Mouse (Mus musculus): ENCODE results near the gene Prdx6b.

The Prdx6b gene

DNA sequence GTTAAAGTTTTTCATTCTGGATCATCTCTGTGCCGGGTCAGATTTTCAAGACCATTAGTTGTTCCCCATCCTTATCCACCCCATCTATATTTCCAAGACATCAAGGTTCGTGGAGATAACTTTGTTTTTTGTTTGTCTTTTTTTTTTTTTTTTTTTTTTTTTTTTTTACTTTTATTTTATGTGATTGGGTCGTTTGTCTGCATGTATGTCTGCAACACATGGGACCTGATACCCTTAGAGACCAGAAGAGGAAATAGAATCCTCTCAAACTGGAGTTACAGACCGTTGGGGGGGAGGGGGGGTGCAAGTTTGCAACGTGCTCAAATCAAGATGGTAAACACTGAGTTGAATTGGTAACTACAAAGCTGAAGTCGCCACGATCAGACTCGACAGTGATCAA, at the start of gene Prdx6b:
TSS of gene Prdx6b (plus strand) at position 301 of the 400 bp plus-strand sequence.
- DNase-seq (ENCODE audit: low read depth, low spot score) = no peak

DNA sequence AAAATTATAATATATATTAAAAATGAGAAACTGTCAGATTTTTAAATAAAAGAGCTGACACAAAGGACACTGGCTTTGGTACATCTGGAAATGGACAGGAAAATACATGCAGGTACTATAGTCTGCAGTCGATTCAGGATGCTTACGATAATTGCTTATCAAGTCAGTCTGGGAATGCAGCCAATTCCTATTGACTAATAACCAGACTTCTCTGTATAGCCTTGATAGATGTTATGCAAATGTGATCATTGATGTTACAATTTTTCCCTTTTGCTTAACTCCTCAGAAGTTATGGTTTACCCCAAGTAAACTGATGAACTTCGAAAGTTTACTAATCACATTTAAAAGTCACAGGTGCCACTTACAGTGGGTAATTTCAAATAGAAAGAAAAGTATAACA, 44.8 kb upstream of the Prdx6b start:
- DNase-seq (ENCODE audit: low read depth, low spot score) = no peak

DNA sequence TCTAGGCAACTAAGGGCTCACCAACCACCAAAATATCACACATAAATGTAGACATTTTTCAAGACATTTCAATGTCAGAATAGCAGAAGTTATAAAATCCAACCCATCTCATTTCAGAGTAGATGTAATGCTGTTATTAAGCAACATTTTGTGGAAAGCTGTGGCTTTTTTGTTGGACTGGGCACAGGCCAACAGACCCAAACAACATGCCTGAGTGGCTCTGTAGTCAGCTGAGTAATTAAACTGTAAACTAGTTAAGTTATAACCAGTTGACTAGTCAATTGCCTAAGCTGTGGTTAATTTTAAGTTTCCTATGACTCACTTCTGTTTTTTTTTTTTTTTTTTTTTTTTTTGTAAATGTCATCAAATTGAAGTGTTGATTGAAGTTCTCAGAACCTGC, 44.4 kb upstream of the Prdx6b start:
- no peak for DNase-seq (ENCODE audit: low read depth, low spot score)

DNA sequence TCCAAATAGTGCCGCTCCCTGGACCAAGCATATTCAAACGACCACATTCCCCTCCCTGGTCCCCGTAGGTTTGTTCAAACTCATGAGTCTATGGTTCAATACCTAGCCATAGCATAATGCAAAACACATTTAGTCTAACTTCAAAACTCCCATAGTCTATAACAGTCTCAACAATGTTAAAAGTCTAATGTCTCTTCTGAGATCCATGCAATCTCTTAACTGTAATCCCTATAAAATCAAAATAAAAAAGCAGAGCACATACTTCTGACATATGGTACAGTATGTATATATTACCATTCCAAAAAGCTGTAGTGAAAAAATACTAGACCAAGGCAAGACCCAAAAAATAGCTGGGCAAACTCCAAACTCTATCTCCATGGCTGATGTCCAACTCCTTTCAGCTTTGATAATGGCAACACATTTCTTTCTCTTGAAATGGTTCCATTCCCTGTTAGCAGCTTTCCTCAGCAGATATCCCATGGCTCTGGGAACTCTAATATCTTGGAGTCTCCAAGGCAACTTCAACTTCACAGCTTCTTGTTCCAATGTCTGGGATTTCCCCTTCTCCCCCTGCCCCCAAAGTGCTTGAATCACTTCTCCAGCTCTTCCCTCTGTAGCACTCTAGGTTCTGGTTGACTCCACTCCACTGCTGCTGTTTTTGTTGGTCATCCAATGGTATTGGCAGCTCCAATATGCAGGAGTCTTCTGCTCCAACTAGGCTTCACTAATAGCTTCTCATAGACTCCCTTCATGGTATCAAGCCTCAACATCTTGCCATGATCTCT, 32.2 kb upstream of the Prdx6b start:
- no peak for DNase-seq (ENCODE audit: low read depth, low spot score)

DNA sequence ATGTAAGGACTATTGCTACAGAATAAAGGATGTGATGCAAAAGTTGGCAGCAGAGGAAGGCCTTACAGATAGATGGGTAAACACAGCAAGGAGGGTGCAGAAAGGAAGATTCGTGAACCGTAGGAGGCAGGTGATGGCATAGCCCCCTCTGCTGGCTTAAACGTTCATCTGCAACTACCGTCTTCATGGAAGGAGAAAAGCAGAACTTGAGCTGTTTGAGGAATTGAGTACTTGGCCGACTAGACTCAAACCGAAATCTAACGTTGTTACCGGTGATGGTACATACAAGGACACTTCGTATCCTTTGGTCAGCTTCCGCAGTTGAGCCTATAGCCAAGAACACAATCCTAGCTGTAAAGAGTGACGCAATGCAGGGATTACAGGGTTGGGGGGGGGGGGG, 25.4 kb upstream of the Prdx6b start:
- DNase-seq (ENCODE audit: low read depth, low spot score) = peak; percentile 74

DNA sequence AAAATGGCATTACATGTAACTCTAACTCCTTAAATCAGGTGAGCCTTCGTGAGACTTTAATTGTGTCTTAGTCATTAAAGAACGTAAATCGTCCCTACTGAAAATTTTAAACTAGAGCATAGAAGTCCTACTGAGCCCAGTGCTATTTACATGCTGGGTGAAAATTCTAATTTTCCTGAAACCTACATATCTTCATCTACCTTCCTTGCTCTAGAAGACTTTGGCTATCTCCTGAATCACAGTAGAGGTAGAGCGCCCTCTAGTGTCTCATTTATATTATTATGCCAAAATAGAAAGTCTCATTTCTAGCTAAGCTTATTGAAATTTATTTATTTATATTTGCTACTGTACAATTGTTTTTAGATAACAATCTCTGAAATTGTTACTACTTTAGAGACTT, 24.2 kb upstream of the Prdx6b start:
- peak; percentile 44 for DNase-seq (ENCODE audit: low read depth, low spot score)

DNA sequence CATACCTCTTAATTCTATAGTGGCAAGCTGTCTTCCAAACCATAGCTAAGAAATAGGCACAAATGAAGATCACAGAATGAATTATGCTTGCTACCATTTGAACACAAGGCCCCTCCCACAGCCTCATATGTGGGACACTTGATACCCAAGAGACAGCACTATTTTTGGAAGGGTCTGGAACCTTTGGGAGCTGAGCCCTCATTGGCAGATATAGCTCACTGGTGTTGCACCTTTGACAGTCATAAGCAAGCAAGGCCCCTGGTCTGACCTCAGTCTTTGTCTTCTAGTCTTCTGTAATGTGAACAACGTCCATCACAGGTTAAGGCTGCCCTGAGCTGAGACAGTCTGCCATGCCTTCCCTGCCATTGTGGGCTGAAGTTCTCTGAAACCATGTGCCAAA, 20.8 kb upstream of the Prdx6b start:
- no peak for DNase-seq (ENCODE audit: low read depth, low spot score)

DNA sequence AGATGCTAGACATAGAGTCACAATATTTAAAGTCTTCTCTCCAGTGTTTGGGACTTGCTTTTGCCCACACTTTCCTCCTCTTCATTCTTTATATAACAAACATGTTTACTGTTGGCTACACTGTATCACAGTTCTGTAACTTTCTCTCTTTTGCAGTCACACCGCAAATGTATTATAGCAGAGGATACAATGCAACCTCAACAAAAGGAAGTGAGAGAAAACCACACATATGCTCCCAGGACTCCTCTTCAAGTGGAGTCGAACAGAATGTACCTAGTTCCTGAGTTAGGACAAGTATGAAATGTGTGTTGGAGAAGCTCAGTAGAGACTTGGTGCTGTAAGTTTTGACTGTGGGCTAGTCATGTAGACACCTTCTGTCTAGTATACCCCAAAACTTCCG, 19.2 kb upstream of the Prdx6b start:
- no peak for DNase-seq (ENCODE audit: low read depth, low spot score)

DNA sequence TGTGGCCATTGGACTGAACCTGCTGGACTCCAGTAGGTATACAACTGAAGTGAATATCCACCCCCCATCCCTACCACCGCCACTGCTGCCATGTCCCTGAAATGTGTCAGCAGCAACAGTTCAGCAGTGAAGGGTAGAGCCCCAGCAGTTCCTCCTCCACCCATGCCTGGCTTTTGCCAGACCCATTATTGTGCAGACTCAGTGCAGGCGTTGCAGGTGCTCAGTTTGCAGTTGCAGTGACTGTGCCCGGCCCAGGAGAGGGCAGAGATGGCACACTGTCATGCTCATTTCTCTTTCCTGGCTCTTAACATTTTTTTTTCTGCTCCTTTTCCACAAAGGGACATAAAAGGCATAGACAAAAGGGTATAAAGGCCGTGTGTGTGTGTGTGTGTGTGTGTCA, 18.5 kb upstream of the Prdx6b start:
- no peak for DNase-seq (ENCODE audit: low read depth, low spot score)

DNA sequence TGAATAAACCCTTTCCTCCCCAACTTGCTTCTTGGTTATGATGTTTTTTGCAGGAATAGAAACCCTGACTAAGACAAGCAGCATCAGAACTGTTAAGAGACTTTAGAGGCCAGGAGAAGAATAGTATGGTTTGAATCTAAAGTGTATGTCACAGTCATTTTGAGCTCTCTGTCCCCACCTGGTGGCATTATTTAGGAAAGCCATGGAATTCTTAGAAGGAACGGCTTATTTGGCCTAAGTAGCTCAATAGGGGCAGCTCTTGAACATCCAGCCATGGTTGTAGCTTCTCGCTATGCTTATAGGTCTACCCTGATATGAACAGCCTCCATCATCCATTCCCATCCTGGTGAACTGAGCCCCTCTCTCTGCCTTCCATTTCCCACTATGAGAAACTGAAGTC, 17.1 kb upstream of the Prdx6b start:
- peak; percentile 58 for DNase-seq (ENCODE audit: low read depth, low spot score)

DNA sequence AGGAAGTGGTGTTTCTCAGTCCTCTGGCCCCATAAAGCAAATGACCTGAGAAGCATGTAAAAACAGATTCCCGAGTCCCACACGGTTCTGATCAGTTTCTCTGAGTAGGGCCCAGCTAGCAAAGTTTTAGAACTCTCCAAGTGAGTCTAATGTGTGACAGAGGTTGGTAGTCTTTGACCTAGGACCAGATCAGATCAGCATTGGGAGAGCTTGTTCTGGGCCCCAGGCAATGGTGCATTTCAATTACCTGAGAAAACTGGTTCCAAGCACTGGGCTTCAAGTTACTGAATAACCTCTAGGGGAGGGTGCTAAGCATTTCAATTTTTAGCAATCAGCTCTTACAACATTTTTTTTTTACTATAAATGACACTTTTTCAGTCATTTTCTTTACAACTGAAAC, 10.1 kb upstream of the Prdx6b start:
- DNase-seq (ENCODE audit: low read depth, low spot score) = no peak

DNA sequence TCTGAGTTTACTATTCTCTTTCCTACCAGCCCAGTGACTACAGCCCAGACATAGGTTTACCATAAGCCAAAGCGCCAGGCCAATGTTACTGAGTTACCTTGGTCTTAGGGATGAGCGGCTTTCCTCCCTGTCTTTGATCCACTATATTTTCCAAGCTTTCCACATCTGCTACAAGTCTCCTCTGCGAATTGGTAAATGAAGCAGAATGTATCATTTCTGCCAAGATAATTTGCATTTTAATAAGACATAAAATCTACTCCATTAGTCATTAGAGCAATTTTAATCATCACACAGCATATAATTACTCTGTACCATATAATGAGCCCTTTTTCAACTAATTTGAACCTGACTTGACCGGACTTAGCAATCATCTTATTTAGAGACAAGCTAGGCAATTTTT, 5.9 kb upstream of the Prdx6b start:
- DNase-seq (ENCODE audit: low read depth, low spot score) = no peak

DNA sequence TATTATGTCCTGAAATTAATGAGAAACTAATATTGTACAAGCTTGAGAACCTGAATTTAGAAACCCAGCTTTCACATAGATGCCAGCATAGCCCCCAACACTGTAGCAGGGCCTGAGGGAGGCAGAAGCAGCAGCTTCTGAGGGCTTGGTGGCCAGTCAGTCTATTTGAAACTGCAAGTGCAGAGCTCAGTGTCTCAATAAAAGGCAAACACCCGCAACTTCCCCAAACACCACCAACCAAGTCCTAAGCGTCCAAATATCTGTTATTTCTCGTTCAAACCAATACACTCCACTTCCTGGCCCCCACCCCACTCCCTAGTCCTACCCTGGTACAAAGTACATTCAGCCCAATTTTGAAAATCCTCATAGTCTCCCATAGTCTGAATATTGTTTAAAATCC, 6.1 kb downstream of the Prdx6b start:
- DNase-seq (ENCODE audit: low read depth, low spot score) = no peak

DNA sequence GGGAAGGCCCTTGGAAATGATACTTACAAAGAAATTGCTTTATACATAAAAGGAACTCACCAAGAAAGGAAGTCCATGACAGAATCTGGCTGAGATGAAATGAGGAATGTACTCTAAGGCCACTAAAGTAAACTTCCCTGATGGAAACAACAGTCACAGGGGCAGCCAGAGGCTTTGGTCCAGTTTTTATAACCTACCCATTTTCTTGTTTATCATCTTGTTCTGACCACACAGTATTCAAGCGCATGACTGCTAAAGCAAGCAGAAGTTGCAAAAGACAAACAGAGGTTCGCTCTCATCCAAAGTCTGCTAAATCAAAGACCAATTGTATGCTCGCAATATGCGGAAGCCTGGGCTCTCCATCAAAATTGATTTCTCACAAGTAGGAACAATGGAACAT, 8.5 kb downstream of the Prdx6b start:
- peak; percentile 6 for DNase-seq (ENCODE audit: low read depth, low spot score)

DNA sequence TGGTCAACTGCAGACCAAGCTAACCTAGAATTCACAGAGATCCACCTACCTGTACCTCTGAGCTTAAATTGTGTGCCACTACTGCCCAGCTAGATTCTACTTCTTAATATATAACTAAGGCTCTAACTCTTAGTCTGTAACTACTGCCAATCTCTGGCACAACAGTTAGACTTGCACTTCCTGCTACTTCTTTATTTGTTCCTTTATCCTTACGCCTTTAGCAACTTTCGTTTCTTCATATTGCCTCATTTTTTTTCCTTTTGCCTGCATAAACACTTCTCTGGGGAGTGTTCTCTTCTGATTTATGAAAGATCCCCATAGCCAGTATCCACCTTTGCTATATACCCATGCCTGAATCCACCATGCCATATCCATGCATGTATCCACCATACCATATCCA, 11.7 kb downstream of the Prdx6b start:
- DNase-seq (ENCODE audit: low read depth, low spot score) = no peak

DNA sequence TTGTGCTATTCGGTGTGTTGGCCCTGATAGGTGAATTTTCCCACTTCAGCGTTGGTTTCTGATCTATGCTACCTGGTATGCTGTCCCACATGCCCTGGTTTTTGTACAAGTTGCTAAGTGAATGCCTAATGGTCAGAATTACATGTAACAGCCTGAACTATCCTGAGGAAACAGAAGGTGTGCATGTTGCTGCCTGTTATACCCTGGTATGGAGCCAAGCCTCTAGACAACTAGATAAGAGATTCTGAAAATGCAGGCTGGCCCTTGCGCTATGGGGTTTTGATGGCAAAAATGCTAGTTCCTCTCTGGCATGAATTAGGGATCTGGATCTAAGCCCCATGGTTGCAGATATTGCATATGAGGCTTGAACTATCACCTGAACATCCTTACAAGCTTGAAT, 15.4 kb downstream of the Prdx6b start:
- no peak for DNase-seq (ENCODE audit: low read depth, low spot score)

DNA sequence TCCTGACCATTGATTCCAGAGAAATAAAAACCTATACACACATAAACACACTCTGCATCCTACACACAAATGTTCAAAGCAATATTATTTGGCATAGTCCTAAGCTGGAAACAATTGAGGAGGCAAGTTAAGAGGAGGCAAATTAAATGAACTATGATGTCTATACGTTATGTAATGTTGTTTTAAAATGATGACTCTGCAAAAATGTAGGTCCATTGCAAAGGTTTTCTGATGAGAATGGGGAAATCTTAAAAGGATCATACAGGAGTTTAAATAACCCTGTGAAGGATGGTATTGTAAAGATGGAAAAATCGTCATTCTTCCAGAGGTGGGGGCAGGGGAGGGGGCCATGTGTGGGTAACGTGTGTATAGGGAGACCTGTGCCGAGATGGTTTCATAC, 17.5 kb downstream of the Prdx6b start:
- no peak for DNase-seq (ENCODE audit: low read depth, low spot score)

DNA sequence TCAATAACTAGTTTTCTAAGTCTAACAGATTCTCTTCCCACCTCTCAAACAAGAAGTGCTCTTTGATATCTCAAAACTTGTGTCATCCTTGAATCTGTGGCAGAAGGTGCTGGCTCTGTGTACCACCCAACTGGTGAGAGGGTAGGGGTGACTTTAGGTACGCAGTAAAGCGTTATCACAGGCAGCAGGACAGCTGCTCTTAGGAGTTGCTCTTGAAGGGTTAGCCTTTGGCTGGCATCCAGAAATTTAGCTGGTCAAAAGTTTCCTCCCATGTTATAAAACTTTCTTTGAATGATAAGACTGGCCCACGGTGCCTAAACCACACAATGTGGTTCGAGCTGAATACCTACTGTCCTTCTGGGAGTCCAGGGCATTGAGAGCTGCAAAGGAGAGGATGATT, 18.5 kb downstream of the Prdx6b start:
- DNase-seq (ENCODE audit: low read depth, low spot score) = no peak

DNA sequence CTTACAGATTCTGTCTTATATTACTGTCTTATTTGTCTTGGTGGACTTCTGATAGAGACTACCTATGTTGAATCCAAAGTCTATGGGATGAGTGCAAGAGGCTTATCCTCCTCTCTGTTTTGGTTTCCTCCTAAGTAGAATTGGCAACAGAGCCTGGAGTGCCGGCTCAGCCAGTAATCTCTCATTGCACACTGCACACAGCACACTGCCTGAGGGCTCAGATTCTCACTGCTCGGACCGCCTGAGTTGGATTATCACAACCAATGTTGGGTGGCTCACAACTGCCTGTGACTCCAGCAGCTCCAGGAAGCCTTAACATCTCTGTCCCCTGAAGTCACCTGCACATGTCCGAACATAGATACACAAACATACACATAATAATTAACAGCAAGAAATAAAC, 19.1 kb downstream of the Prdx6b start:
- no peak for DNase-seq (ENCODE audit: low read depth, low spot score)

DNA sequence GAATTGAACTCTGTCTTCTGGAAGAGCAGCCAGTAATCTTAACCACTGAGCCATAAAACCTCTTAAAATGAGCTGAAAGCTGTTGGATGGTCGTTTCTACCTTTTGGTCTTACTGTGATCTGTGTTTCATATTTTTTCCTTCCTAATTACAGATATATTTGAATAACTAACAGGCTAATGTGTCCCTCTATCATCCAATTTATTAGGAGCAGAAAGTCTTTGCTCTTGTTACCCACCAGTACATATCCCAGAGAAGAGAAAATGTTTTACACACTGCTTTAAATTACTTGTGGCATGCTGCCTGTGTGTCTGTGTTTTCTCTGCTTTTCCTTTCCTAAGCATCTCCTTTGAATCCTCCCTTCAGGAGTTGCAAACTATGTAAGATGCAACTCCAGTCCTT, 21.9 kb downstream of the Prdx6b start:
- no peak for DNase-seq (ENCODE audit: low read depth, low spot score)

DNA sequence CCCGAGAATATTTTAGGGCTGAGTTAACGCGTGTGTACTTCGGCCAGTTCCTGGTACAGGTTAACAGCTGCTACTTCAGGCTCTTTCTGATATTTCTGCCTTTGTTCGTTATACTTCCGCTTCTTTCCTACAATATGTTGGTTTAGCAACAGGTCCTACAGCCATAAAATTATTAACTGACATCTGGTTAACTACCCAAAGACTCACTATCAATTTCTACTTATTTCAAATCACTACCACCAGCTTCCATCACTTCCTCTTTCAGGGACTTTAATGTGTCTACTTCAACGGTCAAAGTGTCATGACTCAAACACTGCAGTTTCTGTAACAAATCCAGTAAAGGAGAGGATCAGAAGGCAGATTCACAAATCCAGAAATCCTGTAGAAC, 22.6 kb downstream of the Prdx6b start:
- DNase-seq (ENCODE audit: low read depth, low spot score) = no peak

DNA sequence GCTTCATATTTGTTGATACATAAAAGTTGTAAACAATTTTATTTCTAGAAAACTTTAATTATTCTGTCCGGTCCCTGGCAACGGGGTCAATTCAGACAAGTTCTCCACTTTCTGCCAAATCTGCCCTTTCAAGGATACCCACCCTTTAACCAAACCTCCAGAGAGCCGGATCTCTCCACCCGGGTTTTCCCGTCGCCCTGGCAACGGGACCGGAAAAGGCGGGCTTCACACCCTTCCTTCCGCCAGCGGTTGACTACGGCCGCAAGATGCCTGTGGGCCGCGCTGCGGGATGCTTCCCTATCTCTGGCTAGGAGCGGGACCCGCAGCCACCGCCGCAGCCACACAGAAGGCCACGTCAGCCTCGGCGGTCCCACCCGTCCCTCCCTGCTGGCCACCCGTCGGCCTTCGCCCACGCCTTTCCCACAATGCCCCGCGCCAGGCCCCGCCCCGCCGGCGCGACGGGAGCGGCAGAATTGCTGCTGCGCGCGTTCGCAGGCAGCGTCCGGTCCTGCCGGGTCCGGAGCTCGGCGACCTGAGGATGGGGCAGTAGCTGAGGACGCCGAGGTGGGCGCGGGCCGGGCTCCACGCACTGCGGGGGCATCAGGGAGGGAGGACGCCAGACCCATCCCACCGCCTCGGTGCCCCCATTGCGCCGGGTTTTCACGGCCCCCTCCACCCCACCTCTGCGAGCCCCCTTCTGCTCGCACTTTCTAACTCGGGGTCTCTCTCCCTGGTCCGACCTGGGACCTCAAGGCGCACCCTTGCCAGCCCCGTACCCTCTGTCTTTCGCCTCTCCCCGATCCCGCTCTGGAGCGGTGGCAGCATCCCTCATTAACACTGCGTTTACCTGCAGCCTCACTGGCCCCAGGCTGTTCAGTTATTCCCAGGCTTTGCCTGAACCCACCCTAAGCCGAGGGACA, 23.2 kb downstream of the Prdx6b start, which contains the start of gene Dnajc10:
TSS of gene Dnajc10 (plus strand) at position 225 of the 920 bp plus-strand sequence.
- peak; percentile 92 for DNase-seq (ENCODE audit: low read depth, low spot score)

DNA sequence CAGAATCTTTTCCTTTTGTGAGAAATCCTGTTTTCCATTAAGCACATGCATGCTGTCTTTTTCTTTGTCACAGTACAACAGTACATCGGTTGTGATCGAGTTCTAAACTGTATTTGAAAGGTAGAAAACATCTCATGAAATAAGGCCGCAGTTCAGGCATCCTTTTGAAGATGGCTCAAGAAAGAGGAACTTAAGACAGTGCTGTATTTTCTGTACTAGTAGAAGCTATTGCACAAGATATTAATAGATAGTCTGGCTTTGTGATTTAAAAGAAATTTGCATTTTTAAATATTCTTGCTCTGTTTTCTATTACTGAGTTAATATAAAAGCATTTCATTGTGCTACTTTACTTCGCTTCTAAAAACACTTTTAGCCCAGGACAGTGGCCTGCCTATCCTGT, 30.6 kb downstream of the Prdx6b start:
- no peak for DNase-seq (ENCODE audit: low read depth, low spot score)

Data from mesoderm, embryonic 11.5 days (tissue).